Mouse (Mus musculus): ENCODE measurements around the gene Sun1.

Gene Sun1

DNA sequence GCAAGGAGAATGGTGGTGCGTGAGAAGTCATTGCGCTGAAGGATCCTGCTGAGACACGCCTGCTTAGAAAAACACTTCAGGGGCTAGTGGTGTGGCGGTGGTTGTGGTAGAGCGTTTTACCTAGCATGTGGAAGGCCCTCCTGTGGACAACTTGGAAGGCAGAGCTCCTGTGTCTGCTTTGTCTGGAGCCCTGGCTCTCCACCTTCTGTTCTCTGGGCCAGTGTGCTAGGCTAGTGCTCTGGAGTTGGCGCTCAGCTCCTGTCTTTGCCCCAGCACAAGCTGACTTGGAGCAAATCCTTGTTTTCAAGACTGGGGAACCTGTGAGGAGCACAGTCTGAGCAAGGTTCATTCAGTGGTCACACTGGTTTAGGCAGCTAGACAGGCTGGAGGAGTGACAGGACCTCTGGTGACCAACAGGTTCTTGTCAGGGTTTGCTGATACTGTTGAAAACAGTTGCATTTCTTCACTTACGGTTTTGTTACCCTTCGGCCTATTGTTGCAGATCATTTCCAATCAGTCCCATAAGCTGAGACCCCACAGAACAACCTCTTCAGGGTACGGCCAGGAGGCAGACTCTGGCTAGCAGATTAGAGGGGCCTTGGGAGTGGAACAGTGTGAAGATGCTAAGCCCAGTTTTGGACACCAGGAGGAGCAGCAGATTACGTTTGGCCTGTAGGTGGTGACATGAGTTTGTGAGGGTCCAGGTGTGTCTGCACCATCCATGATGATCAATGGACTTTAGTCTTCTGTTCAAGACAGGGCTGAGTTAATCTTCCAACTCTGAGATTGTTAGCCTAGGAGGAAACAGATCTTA, 8.6 kb downstream of the Sun1 start:
- DNase-seq (ENCODE audit: low read depth), result no peak

DNA sequence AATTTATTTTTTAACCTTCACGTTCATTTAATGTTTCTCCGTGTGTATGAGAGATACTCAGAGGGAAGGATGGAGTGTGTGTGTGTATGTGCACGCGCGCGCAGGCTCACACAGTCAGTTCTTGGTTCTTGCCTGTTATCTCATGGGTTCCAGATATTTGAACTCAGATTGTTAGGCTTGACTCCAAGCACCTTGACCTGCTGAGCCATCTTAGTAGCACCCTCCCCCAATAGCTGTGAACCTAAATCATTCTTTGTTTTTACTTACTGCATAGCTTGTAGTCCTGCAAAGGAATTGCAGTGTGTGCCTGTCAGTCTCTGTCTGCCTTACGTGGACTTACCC, 9.2 kb downstream of the Sun1 start:
- no peak for DNase-seq (ENCODE audit: low read depth)

DNA sequence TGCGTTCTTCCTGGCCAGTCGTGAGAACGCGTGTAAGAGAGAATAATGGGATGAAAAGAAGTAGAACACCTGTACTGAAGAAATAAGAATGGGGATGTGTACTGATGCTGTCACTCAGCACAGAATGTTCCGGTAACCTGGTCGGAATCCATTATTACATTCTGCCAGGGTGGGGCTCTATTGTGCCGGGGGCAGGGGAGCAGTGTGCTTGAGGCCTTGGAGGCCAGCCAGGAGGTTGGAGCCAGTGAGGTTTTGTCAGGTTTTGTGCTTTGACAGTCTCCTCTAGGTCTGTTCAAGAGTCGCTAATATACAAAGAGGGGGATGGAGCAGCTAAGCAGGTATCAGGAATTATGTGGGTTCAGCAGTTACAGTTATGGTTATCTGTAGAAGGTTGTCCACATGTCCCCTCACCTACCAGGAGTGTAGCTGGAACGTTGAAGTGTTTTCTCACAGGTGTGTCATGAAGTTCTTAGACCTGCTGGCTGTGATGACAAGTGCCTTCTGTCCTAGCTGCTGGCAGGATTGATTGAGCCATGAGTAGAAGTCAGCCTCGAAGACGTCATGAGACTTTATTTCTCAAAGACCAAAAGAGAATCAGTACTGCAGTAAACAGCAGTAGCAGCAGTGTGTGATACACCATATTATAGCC, 11.4 kb downstream of the Sun1 start:
- no peak for DNase-seq (ENCODE audit: low read depth)

DNA sequence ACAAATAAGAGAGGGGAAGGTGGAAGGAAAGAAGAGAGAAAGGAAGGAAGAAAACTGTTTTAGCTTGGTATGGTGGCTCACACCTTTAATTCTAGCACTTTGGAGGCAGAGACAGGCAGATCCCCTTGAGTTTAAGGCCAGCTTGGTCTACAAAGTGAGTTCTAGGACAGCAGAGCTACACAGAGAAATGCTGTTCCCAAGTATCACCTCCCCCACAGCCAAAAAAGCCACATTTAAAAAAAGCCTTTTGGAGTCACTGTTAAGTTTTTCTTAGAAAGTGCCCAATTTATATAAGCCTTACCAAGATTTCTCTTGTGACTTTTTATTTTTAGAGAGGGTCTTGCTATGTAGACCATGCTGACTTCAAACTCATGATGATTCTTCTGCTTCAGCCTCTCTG, 13.9 kb downstream of the Sun1 start:
- no peak for DNase-seq (ENCODE audit: low read depth)

DNA sequence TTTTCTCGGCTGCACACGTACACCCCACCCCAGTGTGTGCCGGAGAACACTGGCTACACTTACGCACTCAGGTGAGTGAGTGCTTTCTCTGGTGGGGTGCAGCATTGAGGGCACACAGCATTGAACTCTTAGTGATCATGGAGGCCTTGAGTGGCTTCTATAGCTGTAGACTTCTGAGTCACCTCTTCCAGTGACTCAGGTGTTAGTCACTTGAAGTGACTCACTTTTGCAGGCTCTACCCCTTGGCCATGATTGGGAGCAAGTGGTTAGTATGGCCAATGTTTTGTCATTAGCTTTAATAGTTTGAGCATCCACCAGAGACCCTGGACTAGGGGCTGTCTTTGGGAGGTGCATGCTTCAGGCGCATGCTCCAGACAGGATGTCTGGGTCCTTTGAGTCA, 14.7 kb downstream of the Sun1 start:
- no peak for DNase-seq (ENCODE audit: low read depth)

DNA sequence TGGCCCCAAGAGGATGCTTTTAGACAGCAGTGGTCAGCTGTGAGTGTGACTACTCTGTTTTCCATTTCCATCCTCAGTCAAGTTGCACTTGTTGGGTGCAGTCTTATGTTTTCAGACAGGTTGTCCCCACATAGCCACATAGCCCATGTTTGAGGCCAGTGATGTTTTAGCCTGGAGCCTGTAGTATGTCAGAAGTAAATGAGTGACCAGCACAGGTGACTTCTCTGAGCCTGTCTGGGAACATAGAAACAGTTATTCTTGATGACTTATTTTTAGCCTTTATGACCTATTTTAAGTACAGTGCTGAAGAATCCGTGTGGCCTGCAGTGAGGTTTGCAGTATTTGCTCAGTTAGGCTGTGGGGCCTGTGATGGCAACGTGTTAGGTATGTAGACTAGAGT, 15.7 kb downstream of the Sun1 start:
- DNase-seq (ENCODE audit: low read depth), result no peak

DNA sequence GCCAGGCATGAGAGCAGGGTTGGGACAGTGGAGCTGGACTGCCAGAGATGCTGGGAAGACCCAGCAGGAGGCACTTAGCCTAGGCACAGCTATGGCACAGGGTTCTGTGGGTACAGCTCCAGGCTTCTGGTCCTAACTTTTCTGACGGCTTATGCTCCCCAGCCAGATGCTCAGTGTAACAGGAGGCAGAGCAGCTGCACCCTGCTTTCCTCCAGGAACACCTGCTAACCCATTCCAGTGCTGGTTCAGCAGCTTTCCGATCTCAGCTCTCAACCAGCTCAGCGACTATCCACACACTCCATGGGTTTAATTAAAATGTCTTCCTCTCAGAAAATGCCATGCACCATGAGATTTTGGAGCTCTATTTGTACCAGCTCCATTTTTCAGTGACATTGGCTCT, 16.3 kb downstream of the Sun1 start:
- DNase-seq (ENCODE audit: low read depth), result no peak

DNA sequence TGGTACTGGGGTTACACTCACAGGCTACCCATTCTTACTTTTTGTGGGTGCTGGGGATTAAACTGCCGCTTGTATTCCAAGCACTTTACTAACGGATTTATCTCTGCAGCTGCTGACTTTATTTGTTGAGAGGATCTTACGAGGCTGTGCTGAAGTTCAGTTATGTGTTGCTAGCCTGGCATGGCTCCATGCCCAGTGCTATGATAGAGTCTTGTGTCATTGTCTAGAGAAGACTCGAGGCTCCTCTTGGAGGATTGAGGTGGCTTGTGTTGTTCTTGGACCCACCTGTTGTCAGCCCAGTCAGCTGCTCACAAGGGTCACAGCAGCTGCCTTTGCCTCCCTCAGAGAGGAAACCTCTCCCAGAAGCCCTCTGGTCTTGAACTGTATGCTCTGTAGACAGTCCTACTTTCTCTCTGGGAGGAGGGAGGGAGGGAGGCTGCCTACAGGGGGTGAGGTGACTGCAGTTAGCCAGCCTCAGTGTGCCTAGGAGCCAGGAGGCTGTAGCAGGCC, 19.6 kb downstream of the Sun1 start:
- no peak for DNase-seq (ENCODE audit: low read depth)

DNA sequence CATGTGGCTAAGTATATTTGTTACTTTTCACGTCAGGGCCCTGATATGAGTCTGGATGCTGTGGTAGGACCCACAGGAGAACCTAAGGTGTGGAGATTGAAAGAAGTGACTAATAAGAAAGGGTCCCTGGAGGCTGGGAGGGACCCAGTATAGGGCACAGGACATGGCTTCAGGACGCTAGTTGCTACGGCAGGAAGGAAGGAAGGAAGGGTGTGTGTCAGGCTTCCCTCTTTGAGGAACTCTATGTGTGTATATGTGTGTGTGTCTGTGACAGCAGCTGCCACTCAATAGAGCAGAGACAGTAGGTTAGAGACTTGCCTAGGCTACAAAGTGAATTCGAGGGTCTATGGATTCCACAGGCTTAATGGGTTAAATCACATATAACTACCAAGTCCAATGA, 20.2 kb downstream of the Sun1 start:
- no peak for DNase-seq (ENCODE audit: low read depth)

DNA sequence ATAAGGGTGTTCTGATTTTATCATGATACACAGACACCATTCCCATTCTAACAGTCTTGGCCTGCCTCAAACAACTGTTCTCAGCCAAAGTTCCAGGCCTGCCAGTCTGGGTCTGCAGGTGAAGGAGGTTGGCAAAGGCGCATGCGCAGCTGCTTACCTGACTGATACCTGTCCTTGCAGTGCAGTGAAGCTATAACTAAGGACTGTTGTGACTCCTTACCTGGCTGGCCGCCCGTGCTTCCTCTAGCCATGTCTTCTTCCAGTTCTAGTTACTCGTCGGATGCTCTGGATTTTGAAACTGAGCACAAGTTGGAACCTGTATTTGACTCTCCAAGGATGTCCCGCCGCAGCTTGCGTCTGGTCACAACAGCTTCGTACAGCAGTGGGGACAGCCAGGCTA, 22.9 kb downstream of the Sun1 start:
- no peak for DNase-seq (ENCODE audit: low read depth)

DNA sequence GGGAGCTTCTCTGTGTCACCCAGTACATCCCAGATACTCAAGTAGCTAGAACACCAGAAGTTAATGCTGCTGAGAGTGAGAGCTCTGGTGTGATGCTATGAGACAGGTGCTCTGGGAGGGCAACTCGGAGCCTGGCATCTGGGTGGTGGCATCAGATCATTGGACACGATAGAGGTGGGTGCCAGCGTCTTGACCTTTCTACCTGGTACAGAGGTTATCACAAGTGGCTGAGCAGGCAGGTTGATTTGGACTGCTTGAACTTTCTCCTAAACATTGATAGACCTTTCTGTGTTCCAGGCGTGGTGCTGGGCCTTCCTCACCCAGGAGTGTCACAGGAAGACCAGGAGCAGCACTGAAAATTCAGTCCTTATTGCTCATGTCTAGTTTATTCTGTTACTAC, 26.8 kb downstream of the Sun1 start:
- no peak for DNase-seq (ENCODE audit: low read depth)

DNA sequence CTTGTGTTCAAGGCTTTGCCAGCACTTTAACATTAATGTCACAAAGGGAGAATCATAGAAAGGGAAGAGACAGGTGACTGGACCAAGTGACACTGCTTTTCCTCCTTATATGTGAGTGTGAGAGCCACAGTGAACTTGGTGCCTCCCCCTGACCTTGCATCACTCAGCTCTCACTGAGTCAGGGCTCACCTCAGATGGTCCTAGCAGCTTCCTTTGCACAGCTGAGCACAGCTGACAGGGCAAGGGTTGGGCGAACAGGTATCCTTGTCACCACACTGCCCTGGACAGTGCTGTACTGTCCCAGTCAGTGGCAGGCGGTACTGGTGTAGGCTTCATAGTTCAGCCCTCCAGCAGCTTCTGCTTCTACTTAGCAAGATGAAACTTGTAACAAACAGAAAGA, 27.2 kb downstream of the Sun1 start:
- no peak for DNase-seq (ENCODE audit: low read depth)

DNA sequence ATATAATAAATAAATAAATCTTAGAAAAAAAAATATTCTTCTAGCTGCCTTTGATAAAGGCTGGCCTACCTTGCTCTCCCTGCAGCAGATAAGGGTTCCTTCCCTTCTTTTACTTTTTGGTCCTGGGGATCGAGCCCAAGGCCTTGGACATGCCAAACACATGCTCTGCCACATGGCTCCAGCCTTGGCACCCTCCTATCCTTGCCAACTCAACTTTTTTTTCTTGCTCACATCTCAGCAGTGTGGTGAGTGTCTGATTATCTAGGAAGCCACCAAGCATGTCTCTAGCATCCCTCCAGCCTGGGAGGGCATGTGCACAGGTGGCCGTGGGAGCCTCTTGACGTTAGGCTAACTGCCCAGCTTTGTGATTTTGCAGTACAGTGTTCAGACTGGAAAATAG, 27.9 kb downstream of the Sun1 start:
- no peak for DNase-seq (ENCODE audit: low read depth)

DNA sequence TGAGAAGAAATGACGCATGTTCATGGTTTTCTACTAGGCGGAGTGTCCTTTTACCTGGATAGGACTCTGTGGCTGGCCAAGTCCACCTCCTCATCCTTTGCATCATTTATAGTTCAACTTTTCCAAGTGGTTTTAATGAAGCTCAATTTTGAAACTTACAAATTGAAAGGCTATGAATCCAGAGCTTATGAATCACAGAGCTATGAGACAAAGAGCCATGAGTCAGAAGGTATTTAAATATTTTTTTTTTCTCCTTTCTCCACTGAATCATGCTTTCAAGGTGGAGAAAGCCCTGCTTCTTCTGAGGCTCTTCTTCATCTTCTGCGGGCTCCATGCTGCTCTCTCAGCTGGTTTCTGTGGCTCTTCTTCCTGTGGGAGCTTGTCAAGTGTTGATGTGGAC, 29.3 kb downstream of the Sun1 start:
- DNase-seq (ENCODE audit: low read depth), result no peak

DNA sequence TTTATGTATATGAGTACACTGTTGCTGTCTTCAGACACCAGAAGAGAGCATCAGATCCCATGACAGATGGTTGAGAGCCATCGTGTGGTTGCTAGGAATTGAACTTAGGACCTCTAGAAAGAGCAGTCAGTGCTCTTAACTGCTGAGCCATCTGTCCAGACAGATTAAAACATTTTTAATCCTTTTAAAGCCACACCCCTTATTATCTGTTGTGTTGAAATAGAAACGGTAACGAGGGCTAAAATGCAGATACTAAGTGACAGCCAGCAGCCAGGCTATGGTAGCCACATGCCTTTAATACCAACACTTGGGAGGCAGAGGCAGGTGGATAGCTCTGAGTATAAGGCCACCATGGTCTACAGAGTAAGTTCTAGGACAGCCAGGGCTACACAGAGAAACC, 31.6 kb downstream of the Sun1 start:
- DNase-seq (ENCODE audit: low read depth), result no peak

DNA sequence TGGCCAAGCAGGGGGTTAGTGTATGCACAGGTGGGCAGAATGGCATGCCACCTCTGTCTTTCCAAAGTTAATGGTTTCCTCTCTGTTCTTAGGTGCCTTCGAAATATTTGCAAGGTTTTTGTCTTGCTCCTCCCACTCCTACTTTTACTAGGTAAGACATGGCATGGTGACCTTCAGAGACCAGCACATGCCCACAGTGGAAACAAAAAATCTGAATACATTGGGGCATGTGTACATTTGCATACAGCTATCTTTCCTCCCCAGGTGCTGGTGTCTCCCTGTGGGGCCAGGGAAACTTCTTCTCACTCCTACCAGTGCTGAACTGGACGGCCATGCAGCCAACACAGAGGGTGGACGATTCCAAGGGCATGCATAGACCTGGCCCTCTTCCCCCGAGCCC, 34.0 kb downstream of the Sun1 start:
- DNase-seq (ENCODE audit: low read depth), result no peak

DNA sequence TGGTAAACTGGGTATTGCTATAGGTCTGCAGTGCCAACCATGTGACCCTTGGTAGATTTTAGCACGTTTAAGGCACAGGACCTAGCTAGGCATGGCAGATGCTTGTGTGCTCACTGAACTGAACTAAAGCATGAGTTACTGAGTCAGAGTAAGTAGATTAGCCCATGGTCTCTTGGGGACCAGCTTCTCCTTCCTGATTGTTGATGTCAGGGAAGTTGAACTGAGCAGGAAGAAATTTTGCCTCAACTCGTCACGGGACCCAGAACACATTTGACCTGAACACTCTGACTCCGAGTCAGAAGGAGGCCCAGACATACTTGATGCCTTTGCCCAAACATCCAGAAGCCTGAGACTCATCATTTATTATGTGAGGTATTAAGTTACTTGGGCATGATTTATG, 37.0 kb downstream of the Sun1 start:
- no peak for DNase-seq (ENCODE audit: low read depth)

DNA sequence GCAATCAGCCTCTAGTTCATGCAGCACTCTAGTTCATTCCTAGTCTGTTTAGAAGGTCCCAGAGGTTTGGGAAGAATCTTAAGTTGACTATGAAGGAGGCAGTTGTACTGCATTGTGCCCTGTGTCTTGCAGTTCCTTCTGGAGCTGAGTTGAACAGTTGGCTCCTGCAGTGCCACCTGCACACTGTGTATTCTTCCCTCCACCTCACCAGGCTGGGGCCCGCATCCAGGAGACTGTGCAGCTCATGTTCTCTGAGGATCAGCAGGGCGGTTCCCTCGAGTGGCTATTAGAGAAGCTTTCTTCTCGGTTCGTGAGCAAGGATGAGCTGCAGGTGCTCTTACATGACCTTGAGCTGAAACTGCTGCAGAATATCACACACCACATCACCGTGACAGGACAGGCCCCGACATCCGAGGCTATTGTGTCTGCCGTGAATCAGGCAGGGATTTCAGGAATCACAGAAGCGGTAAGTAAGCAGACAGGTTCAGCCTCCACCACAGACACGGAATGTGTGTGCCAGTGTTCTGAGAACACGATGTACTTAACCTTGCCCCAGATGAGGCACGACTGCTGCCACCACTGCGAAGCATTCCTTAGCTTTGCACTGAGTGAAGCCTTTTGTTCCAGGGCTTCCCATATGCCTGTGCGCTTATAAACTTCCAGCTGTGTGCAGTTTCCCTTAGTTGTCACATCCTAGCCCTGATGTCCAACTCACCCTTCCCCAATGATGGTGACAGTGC, 40.8 kb downstream of the Sun1 start:
- DNase-seq (ENCODE audit: low read depth), result no peak

DNA sequence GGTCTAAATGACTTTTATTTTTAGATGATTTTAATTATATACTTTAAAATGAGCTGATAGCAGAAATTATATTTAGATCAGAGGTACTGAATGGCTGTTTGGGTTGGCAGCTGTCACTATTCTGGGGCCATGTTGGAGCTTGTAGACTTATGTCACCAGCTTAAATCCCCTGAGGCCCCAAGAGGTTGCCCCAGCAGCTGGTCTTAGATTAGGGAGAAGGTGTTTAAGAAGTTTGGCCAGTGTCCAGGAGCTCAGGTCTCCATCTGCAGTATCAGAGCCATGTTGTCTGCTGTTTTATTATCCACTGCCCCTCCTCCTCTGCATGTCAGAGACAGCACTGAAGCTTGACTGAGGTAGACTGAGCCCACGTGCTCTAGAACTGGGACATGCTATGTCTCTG, 42.9 kb downstream of the Sun1 start:
- no peak for DNase-seq (ENCODE audit: low read depth)

DNA sequence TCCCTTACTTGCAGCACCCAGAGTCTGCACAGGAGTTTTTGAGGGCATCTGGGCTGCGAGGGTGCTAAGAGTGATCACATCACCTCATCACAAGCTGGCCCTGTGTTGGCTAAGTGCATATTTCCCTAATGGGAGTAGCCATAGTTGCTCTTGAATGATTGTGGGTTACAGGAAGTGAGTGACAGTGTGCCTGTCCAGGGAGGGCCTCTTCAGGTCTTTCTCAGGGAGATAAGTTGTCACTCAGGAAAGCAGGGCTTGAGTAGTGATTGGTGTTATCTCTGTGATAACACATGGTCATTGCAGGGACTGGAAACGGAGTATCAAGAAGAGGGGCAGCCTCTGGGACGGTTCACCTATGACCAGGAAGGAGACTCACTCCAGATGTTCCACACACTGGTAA, 47.3 kb downstream of the Sun1 start:
- peak; percentile 40 for DNase-seq (ENCODE audit: low read depth)

DNA sequence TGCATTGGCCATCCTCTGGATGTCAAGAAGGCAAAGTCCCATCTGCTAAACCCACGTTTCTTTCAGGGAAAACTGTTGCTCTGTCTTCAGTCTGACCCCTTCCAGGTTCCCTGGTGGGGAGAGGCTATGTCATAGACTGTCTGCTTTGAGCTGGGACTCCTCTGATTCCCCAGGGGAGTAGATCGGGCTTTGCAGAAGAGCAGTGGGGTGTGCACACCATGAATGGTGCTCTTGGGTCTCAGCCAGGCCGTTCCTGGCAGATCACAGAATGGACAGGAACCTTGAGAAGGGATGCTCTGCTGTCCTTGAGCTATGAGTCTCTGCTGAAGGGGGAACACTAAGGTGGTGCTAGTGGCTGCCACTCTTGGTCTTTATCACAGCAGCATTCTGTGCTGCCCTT, 48.4 kb downstream of the Sun1 start:
- DNase-seq (ENCODE audit: low read depth), result no peak

DNA sequence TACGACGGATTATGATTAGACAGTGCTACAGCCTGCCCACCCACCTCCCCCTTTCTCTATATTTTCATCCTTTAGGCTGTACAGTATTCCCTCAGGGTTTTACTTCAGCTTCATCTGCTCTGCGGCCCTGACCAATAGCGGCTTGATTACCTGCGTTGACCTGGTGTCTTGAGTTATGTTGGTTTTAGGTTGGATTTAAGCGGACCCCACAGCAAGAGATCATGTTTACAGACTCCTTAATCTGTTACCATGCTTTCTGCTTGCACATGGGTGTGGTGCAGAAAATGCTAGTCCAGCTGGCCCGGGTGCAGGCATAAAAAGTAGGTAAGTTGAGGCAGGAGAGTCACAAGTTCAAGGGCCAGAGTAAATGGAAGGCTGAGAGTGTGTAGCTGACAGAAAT, 50.8 kb downstream of the Sun1 start:
- no peak for DNase-seq (ENCODE audit: low read depth)

DNA sequence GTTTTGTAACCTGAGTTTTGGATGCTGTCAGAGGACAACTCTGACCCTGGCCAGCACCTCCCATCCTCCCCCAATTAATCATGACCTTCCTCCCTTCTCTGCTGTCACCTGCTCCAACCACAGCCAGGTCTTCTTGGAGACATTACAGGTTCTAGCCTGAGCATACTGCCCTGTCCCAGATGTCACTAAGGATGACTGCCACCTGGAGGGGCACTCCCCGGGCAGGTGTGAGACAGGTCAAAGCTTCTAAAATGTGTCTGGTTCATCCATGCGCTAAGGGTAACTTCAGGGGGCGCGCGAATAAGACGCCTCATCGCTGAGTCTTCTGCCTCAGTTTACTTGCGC, 51.3 kb downstream of the Sun1 start:
- DNase-seq (ENCODE audit: low read depth), result no peak
